Mouse (Mus musculus) spleen, adult 2 months (tissue): ENCODE data around the gene Brd3os.

Experiments used
- CTCF ChIP-seq: fragments of 200-500 bp; IDR thresholded peaks from 2 replicates; pipeline ENCODE4 v1.5.1; 2011; ENCODE audit warnings: mild to moderate bottlenecking, inconsistent platforms; ENCODE audit not compliant: insufficient read depth, insufficient read length, insufficient replicate concordance; ENCODE audit errors: extremely low read depth
- POLR2A ChIP-seq: fragments of 200-500 bp; IDR thresholded peaks from 2 replicates; pipeline ENCODE4 v1.6.1; 2011; ENCODE audit warnings: low read depth, low read length, inconsistent platforms

- TF ChIP-seq CTCF (no peak), POLR2A (no peak)
Measured at GRCm38 (mm10) chr2:27400083-27400482, 42.0 kb upstream of the Brd3os start.
